ENCODE assay signal across 28 mouse cellular contexts in genomic region chr6:85500416-85500815, GRCm38 (mm10). TPM values are rescaled to one million over a fixed set of nuclear protein-coding genes. Genes with fewer than 3 reads are reported as not detected.
A peak's percentile ranks its signal among the peaks of the same experiment; 100 is the strongest.
DNase-seq lines count a peak whose midpoint lies in the region; ATAC-seq and TF ChIP-seq lines count a peak whose summit lies in the region.
"Had no signal": no experiment of that assay in that cellular context is flagged by ENCODE, and none has a peak within 500 bp of the region (broad histone marks: within the 10 kb centered on the region; RNA-seq: fewer than 3 reads in every experiment).

No protein-coding gene starts in this region.

- no peak for TF ChIP-seq POLR2A in cerebellum, adult 2 months (IDR thresholded peaks at IDR 0.05; ENCODE audit: borderline replicate concordance, insufficient read depth, low read length)
- TF ChIP-seq POLR2A in cortical plate, adult 2 months (IDR thresholded peaks at IDR 0.05; ENCODE audit: extremely low read depth, insufficient read depth, low read length): no peak

- no peaks in the 10 kb centered on the region for H3K9me3 ChIP-seq in neural tube, embryonic 15.5 days (replicated peaks)
- H3K9me3 ChIP-seq: forebrain, embryonic 10.5 days; forebrain, embryonic 13.5 days; G1E; hindbrain, embryonic 10.5 days; hindbrain, embryonic 13.5 days; intestine, embryonic 15.5 days had no signal

- peak overlapping the region; percentile 37 for H3K27ac ChIP-seq in cerebellum, adult 2 months (ENCODE audit: insufficient read depth, low read length)
- no peak overlapping the region for H3K27ac ChIP-seq in neural tube, embryonic 15.5 days (replicated peaks)
- H3K27ac ChIP-seq in cortical plate, adult 2 months (ENCODE audit: insufficient read depth, low read length): no peak overlapping the region
- H3K27ac ChIP-seq: forebrain, embryonic 10.5 days; forebrain, embryonic 13.5 days; hindbrain, embryonic 10.5 days; hindbrain, embryonic 13.5 days; intestine, embryonic 15.5 days had no signal

- 6% methylated on average over 1 of the region's 1 CpGs for WGBS in cerebellum, adult 2 months
- 72% methylated on average over 1 of the region's 1 CpGs for WGBS in neural tube, embryonic 15.5 days

- no peaks in the 10 kb centered on the region for H3K36me3 ChIP-seq in neural tube, embryonic 15.5 days
- H3K36me3 ChIP-seq: forebrain, embryonic 10.5 days; G1E; hindbrain, embryonic 10.5 days; hindbrain, embryonic 13.5 days; intestine, embryonic 15.5 days had no signal

- peak; percentile 38 to 55 for DNase-seq in cerebellum, adult 2 months
- no peak for DNase-seq in cerebellum, adult 11 months
- no peak for DNase-seq in neural tube, embryonic 10.5 days (ENCODE audit: extremely low spot score, low spot score)
- DNase-seq in embryo, embryonic 9.5 days (ENCODE audit: extremely low spot score): no peak
- DNase-seq: adrenal gland, adult 8-10 months; adrenal gland, postnatal 25 days; B cell, adult 2 months; cerebellum, adult 8-10 months; embryo, embryonic 11 days; gastrocnemius, postnatal 10 days; gastrocnemius, postnatal 36 days; kidney, adult 11 months had no signal

- no peak for TF ChIP-seq CTCF in cerebellum, adult 2 months (IDR thresholded peaks at IDR 0.05; ENCODE audit: borderline replicate concordance, insufficient read depth, low read depth, low read length)
- no peak for TF ChIP-seq CTCF in cortical plate, adult 2 months (IDR thresholded peaks at IDR 0.05; ENCODE audit: extremely low read depth, insufficient read depth, low read length)

- no peak for ATAC-seq in neural tube, embryonic 15.5 days (ENCODE audit: low FRiP score)
- ATAC-seq: activated CD4-positive, CD25-positive, alpha-beta regulatory T cell, adult 4 months; forebrain, embryonic 13.5 days; forebrain, embryonic 16.5 days; hindbrain, embryonic 16.5 days; intestine, embryonic 15.5 days had no signal

- no peak overlapping the region for H3K4me3 ChIP-seq in cerebellum, adult 2 months (replicated peaks; ENCODE audit: insufficient read depth, low read depth, low read length)
- H3K4me3 ChIP-seq in neural tube, embryonic 15.5 days (replicated peaks): 0 out of 2 replicates have a peak overlapping the region, but pooled peaks have one; percentile 4
- peak overlapping the region; percentile 83; the same call in 1 of the 2 replicates for H3K4me3 ChIP-seq in cortical plate, adult 2 months (ENCODE audit: insufficient read depth, low read length)
- H3K4me3 ChIP-seq: forebrain, embryonic 10.5 days; forebrain, embryonic 13.5 days; hindbrain, embryonic 10.5 days; hindbrain, embryonic 13.5 days; intestine, embryonic 15.5 days had no signal

- no peak overlapping the region for H3K4me2 ChIP-seq in neural tube, embryonic 15.5 days
- H3K4me2 ChIP-seq: forebrain, embryonic 13.5 days; heart, embryonic 11.5 days; intestine, embryonic 15.5 days had no signal

- no peak overlapping the region for H3K9ac ChIP-seq in neural tube, embryonic 15.5 days (replicated peaks)
- H3K9ac ChIP-seq: forebrain, embryonic 13.5 days; hindbrain, embryonic 13.5 days; intestine, embryonic 15.5 days had no signal

- H3K27me3 ChIP-seq in cerebellum, adult 2 months (ENCODE audit: control insufficient read depth, insufficient read depth, low read length): no peaks in the 10 kb centered on the region
- 0 out of 2 replicates have a peak, but pooled peaks cover 5% of the 10 kb centered on the region for H3K27me3 ChIP-seq in neural tube, embryonic 15.5 days (replicated peaks)

- peaks cover 13% of the 10 kb centered on the region; the same call in 1 of the 2 replicates for H3K4me1 ChIP-seq in cerebellum, adult 2 months (ENCODE audit: control insufficient read depth, insufficient read depth, low read length)
- H3K4me1 ChIP-seq in neural tube, embryonic 15.5 days: peaks cover 24% of the 10 kb centered on the region
- H3K4me1 ChIP-seq in cortical plate, adult 2 months (ENCODE audit: control insufficient read depth, insufficient read depth, low read length): peaks cover 7% of the 10 kb centered on the region

RNA-seq across cellular contexts. Expression of gene Fbxo41, which starts 2.4 kb away (rescaled TPM):
- polyA plus RNA-seq in cerebellum, adult 2 months (2012; rRNA removed): 32.9 and 33.8 TPM in 2 replicates
- polyA plus RNA-seq in neural tube, embryonic 15.5 days (2015; fragmentation: Nextera tagmentation; extraction: Ambion mirVana): 8.2 and 9.5 TPM in 2 replicates
- 57.6 and 61.5 TPM in 2 replicates for polyA plus RNA-seq in cortical plate, adult 2 months (2012; rRNA removed)
- polyA plus RNA-seq: G1E; heart, embryonic 11.5 days; heart, embryonic 14.5 days; heart, postnatal 0 days had no signal

RNA-seq across cellular contexts. Expression of gene Egr4, which starts 13.0 kb away (rescaled TPM):
- 8.3 and 9.8 TPM in 2 replicates for polyA plus RNA-seq in cerebellum, adult 2 months (2012; rRNA removed)
- 0.14 TPM in 1 of 2 replicates, not detected in the other for polyA plus RNA-seq in neural tube, embryonic 15.5 days (2015; fragmentation: Nextera tagmentation; extraction: Ambion mirVana)
- polyA plus RNA-seq in cortical plate, adult 2 months (2012; rRNA removed): 30.9 and 47.9 TPM in 2 replicates
- polyA plus RNA-seq: activated CD4-positive, CD25-positive, alpha-beta regulatory T cell, adult 4 months; embryonic facial prominence, embryonic 11.5 days; embryonic facial prominence, embryonic 14.5 days; forebrain, embryonic 10.5 days; forebrain, embryonic 13.5 days; G1E; heart, embryonic 11.5 days; heart, embryonic 14.5 days; heart, postnatal 0 days; hindbrain, embryonic 10.5 days; hindbrain, embryonic 13.5 days; hindbrain, embryonic 16.5 days; intestine, embryonic 15.5 days had no signal

RNA-seq across cellular contexts. Expression of gene Pradc1, which starts 48.6 kb away (rescaled TPM):
- polyA plus RNA-seq in cerebellum, adult 2 months (2012; rRNA removed): 21.2 and 21.5 TPM in 2 replicates
- polyA plus RNA-seq in neural tube, embryonic 15.5 days (2015; fragmentation: Nextera tagmentation; extraction: Ambion mirVana): 27.4 and 32.7 TPM in 2 replicates
- 44.0 and 47.4 TPM in 2 replicates for polyA plus RNA-seq in cortical plate, adult 2 months (2012; rRNA removed)

RNA-seq across cellular contexts. Expression of gene Cct7, which starts 49.1 kb away (rescaled TPM):
- polyA plus RNA-seq in cerebellum, adult 2 months (2012; rRNA removed): 207 TPM in 2 replicates
- 559 and 582 TPM in 2 replicates for polyA plus RNA-seq in neural tube, embryonic 15.5 days (2015; fragmentation: Nextera tagmentation; extraction: Ambion mirVana)
- polyA plus RNA-seq in cortical plate, adult 2 months (2012; rRNA removed): 181 and 187 TPM in 2 replicates

Comparison
In these comparisons a context has a peak if more than half of its experiments do, and no peak if none do; other contexts are left out.
1. DNase-seq: peak in cerebellum, adult 2 months (2 of 2); none in cerebellum, adult 11 months (single experiment), neural tube, embryonic 10.5 days (single experiment) and embryo, embryonic 9.5 days (single experiment).